Mouse (Mus musculus) kidney, adult 8-10 months (tissue): ENCODE results near the gene Zfp319.
"Not testable (repeated sequence)": the region's sequence is repeated elsewhere in the genome, so short reads cannot be mapped to it uniquely, and the experiment has no call there.

ENCODE experiments used
- DNase-seq, 2 experiments: peaks; one replicate each; pipeline ENCODE4 v3.0.0; 2022

The Zfp319 gene

GRCm38 (mm10) chr8:95331720-95332436 is at the start of gene Zfp319, which contains the start of gene Usb1:
Gene Zfp319 (minus strand): TSS chr8:95331950.
Gene Usb1 (plus strand): TSS chr8:95332284.
- DNase-seq = peak; percentile 93 to 95

- DNase-seq = peak; percentile 11 to 12
These were observed 49.2 kb upstream of the Zfp319 start for GRCm38 (mm10) chr8:95380953-95381352.

GRCm38 (mm10) chr8:95378928-95379327 is 47.2 kb upstream of the Zfp319 start:
- DNase-seq = not testable (repeated sequence)

- peak; percentile 27 to 37 for DNase-seq
These were observed 46.1 kb upstream of the Zfp319 start for GRCm38 (mm10) chr8:95377863-95378291.

- DNase-seq = no peak
These were observed 45.4 kb upstream of the Zfp319 start for GRCm38 (mm10) chr8:95377101-95377500.

- no peak for DNase-seq
These were observed 44.7 kb upstream of the Zfp319 start for GRCm38 (mm10) chr8:95376309-95376999.

GRCm38 (mm10) chr8:95375374-95375930 is 43.7 kb upstream of the Zfp319 start:
- DNase-seq = no peak

GRCm38 (mm10) chr8:95374429-95374828 is 42.7 kb upstream of the Zfp319 start:
- no peak for DNase-seq

GRCm38 (mm10) chr8:95373389-95374002 is 41.7 kb upstream of the Zfp319 start:
- DNase-seq = no peak

- no peak for DNase-seq
These were observed 38.0 kb upstream of the Zfp319 start for GRCm38 (mm10) chr8:95369581-95370326.

- no peak for DNase-seq
These were observed 32.1 kb upstream of the Zfp319 start for GRCm38 (mm10) chr8:95363849-95364248.

GRCm38 (mm10) chr8:95362272-95362671 is 30.5 kb upstream of the Zfp319 start:
- DNase-seq = no peak

- no peak for DNase-seq
These were observed 29.2 kb upstream of the Zfp319 start for GRCm38 (mm10) chr8:95361016-95361341.

GRCm38 (mm10) chr8:95360181-95361015 is 28.6 kb upstream of the Zfp319 start:
- no peak for DNase-seq

GRCm38 (mm10) chr8:95358550-95359411 is 27.0 kb upstream of the Zfp319 start:
- DNase-seq = no peak

GRCm38 (mm10) chr8:95354606-95355005 is 22.9 kb upstream of the Zfp319 start:
- DNase-seq = no peak

- peak in 1 of 2 experiments; percentile 21 for DNase-seq
These were observed 21.4 kb upstream of the Zfp319 start for GRCm38 (mm10) chr8:95352871-95353866.

GRCm38 (mm10) chr8:95352151-95352870 is 20.6 kb upstream of the Zfp319 start, which contains the start of gene Mmp15:
Gene Mmp15 (plus strand): TSS chr8:95352268.
- DNase-seq = peak in 1 of 2 experiments; percentile 55

GRCm38 (mm10) chr8:95351461-95351860 is 19.7 kb upstream of the Zfp319 start:
- no peak for DNase-seq
